Mouse (Mus musculus) thymus, adult 2 months (tissue): ENCODE measurements around the gene Tex12.

Experiments
- CTCF ChIP-seq: fragments of 200-500 bp; IDR thresholded peaks from 2 replicates; pipeline ENCODE4 v1.5.1; 2012; ENCODE audit warnings: mild to moderate bottlenecking, control low read depth, low read length, moderate library complexity, borderline replicate concordance; ENCODE audit not compliant: control insufficient read depth, poor library complexity, insufficient read depth; ENCODE audit errors: extremely low read depth
- POLR2A ChIP-seq: fragments of 200-500 bp; IDR thresholded peaks from 2 replicates; pipeline ENCODE4 v1.6.1; 2012; ENCODE audit warnings: mild to moderate bottlenecking, low read length, control low read depth, moderate library complexity; ENCODE audit not compliant: control insufficient read depth, poor library complexity, insufficient read depth; ENCODE audit errors: extremely low read depth

DNA sequence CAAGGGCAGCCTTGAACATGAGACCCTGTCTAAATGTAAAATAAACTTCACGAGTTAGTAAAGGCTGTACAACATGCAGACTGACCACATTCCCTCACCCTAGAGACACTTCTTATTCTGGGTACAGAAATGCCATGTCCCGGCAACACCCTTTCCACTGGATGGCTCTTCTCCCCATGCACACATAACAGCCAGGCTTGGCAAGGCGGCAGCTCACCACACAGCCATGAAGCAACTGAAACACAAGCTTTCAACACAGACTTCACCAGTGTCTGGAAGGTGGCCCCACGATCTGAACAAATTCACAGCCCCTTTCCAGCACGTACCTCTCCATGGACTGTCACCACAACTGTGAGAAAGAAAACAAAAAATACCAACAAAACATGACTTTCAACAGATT, 36.2 kb downstream of the Tex12 start:
- no peak for TF ChIP-seq POLR2A
- TF ChIP-seq CTCF, result no peak
